Mouse (Mus musculus) stomach, embryonic 16.5 days (tissue): ENCODE data around the gene Sap30bp. TPM values are rescaled to one million over a fixed set of nuclear protein-coding genes. Genes with fewer than 3 reads are reported as not detected.

Source experiments
- ATAC-seq: fragments of 200-750 bp; cut with Nextera tagmentation; 2 replicates; pipeline ENCODE4 v1.8.0; 2017; ENCODE audit warnings: moderate number of reproducible peaks, moderate TSS enrichment; ENCODE audit not compliant: insufficient read depth, low FRiP score
- H3K27ac ChIP-seq: fragments of 300-500 bp; sonication (generic); 2 replicates; pipeline ENCODE4 v1.5.1; 2014; ENCODE audit warnings: low read length
- H3K27me3 ChIP-seq: fragments of 300-500 bp; sonication (generic); 2 replicates; pipeline ENCODE4 v1.6.1; 2014; ENCODE audit warnings: low read length, control low read depth, mixed read lengths; ENCODE audit not compliant: control insufficient read depth, insufficient read depth
- H3K36me3 ChIP-seq: fragments of 300-500 bp; sonication (generic); 2 replicates; pipeline ENCODE4 v1.6.1; 2014; ENCODE audit warnings: low read length; ENCODE audit not compliant: control insufficient read depth, insufficient read depth
- H3K4me1 ChIP-seq: fragments of 300-500 bp; sonication (generic); 2 replicates; pipeline ENCODE4 v1.6.1; 2014; ENCODE audit warnings: low read length, control low read depth, mixed read lengths; ENCODE audit not compliant: control insufficient read depth, insufficient read depth
- H3K4me2 ChIP-seq: fragments of 300-500 bp; sonication (generic); 2 replicates; pipeline ENCODE4 v1.6.1; 2014; ENCODE audit warnings: low read depth, low read length, mixed read lengths
- H3K4me3 ChIP-seq: fragments of 300-500 bp; sonication (generic); replicated peaks from 2 replicates; pipeline ENCODE4 v1.5.1; 2014; ENCODE audit warnings: mild to moderate bottlenecking, low read length
- H3K9ac ChIP-seq: fragments of 300-500 bp; sonication (generic); 2 replicates; pipeline ENCODE4 v1.6.1; 2014; ENCODE audit warnings: low read length
- H3K9me3 ChIP-seq: fragments of 300-500 bp; sonication (generic); replicated peaks from 2 replicates; pipeline ENCODE4 v1.6.1; 2016; ENCODE audit warnings: low read length, control low read depth; ENCODE audit not compliant: control insufficient read depth
- WGBS: fragments of 180-500 bp; shearing (Covaris S2); extraction: QIAGEN DNeasy Blood & Tissue Kit; methylation state at CpG from one replicate; pipeline ENCODE4 v1.1.7; 2014; 5-methylcytosine and 5-hydroxymethylcytosine counted together
- polyA plus RNA-seq: library from polyadenylated mRNA; unstranded; fragments of >200 nt; fragmentation: Nextera tagmentation; extraction: Ambion mirVana; gene quantifications from 2 replicates; pipeline ENCODE4 v1.2.1, GENCODE M21; 2015

The Sap30bp gene
- polyA plus RNA-seq, 1 experiment from 2014 or later: 32.0 TPM

DNA sequence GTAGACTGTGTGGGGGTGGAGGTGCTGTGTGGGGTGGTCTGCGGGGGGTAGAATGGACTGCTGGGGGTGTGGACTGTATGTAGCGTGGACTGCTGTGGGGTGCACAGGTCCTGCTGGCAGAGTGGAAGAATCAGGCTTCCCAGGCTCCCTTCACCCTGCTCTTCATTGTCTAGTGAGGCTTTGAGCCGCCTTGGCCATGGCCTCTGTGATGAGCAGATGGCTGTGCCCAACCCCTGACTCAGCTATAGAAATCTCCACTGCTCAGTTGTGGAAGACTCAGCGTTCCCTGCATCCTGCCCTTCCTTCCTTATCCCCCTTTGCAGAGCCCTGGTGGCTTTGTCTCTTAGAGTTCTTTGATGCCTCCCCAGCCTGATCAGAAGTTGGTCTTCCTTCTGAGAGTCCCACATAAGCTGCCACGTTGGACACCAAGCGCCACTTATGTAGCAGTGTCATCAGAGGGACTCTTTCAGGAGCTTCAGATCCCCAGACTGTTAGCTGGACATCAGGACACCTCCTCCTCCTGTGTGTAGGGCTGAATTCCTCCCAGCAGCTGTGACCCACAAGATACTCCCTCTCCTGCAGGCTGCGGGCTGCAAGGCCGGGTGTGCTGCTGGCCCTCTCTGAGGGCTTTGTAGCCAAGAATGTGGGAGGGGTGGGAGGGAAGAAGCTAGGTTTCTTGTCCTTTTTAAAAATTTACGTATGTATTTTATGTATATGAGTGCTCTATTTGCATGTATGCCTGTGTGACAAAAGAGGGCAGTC is 29.8 kb downstream of the Sap30bp start:
- no peak for ATAC-seq
- Histone ChIP-seq H3K27me3 (no peaks in the 10 kb centered on the region), H3K9ac (no peak overlapping the region; the same call in 1 of the 2 replicates), H3K4me2 (no peak overlapping the region), H3K4me1 (peaks cover 4% of the 10 kb centered on the region; the same call in 1 of the 2 replicates), H3K27ac (no peak overlapping the region), H3K4me3 (no peak overlapping the region), H3K36me3 (peaks cover 38% of the 10 kb centered on the region), H3K9me3 (no peaks in the 10 kb centered on the region)
- 96% methylated on average over 9 of the region's 9 CpGs for WGBS

GRCm38 (mm10) chr11:115964977-115965604 is 32.0 kb downstream of the Sap30bp start:
- ATAC-seq: peak; percentile 45; the same call in 1 of the 2 replicates
- Histone ChIP-seq H3K36me3 (peaks cover 33% of the 10 kb centered on the region), H3K4me1 (peaks cover 14% of the 10 kb centered on the region; the same call in 1 of the 2 replicates), H3K9me3 (no peaks in the 10 kb centered on the region), H3K4me3 (no peak overlapping the region), H3K9ac (no peak overlapping the region), H3K27ac (peak overlapping the region; percentile 24; the same call in 1 of the 2 replicates), H3K27me3 (no peaks in the 10 kb centered on the region), H3K4me2 (no peak overlapping the region)
- 71% methylated on average over 10 of the region's 10 CpGs for whole genome bisulfite sequencing

- WGBS: 55% methylated on average over 5 of the region's 5 CpGs
- H3K27ac ChIP-seq: peak overlapping the region; percentile 88; the same call in 1 of the 2 replicates
- no peak for ATAC-seq
- no peak overlapping the region for H3K9ac ChIP-seq
- no peak overlapping the region for H3K4me3 ChIP-seq
- H3K27me3 ChIP-seq: 0 out of 2 replicates have a peak, but pooled peaks cover 2% of the 10 kb centered on the region
- H3K4me2 ChIP-seq: no peak overlapping the region
- peaks cover 14% of the 10 kb centered on the region for H3K36me3 ChIP-seq
- H3K9me3 ChIP-seq: no peaks in the 10 kb centered on the region
- peaks cover 18% of the 10 kb centered on the region for H3K4me1 ChIP-seq
Observed at GRCm38 (mm10) chr11:115968731-115969405, 35.8 kb downstream of the Sap30bp start.

GRCm38 (mm10) chr11:115970006-115970673 is 37.1 kb downstream of the Sap30bp start:
- Histone ChIP-seq H3K4me2 (0 out of 2 replicates have a peak overlapping the region, but pooled peaks have one; percentile 6), H3K27ac (peak overlapping the region; percentile 88), H3K9me3 (no peaks in the 10 kb centered on the region), H3K4me1 (peaks cover 19% of the 10 kb centered on the region), H3K9ac (peak overlapping the region; percentile 40), H3K36me3 (0 out of 2 replicates have a peak, but pooled peaks cover 2% of the 10 kb centered on the region), H3K27me3 (peaks cover 13% of the 10 kb centered on the region), H3K4me3 (no peak overlapping the region)
- peak; percentile 41; the same call in 1 of the 2 replicates for ATAC-seq
- 35% methylated on average over 15 of the region's 15 CpGs for whole genome bisulfite sequencing

GRCm38 (mm10) chr11:115971016-115971415 is 37.9 kb downstream of the Sap30bp start:
- Histone ChIP-seq H3K4me3 (no peak overlapping the region), H3K36me3 (0 out of 2 replicates have a peak, but pooled peaks cover 2% of the 10 kb centered on the region), H3K9me3 (no peaks in the 10 kb centered on the region), H3K4me1 (peaks cover 19% of the 10 kb centered on the region), H3K4me2 (no peak overlapping the region), H3K27ac (peak overlapping the region; percentile 88; the same call in 1 of the 2 replicates), H3K27me3 (peaks cover 16% of the 10 kb centered on the region), H3K9ac (no peak overlapping the region)
- 68% methylated on average over 6 of the region's 6 CpGs for WGBS
- ATAC-seq: peak; percentile 8; the same call in 1 of the 2 replicates

DNA sequence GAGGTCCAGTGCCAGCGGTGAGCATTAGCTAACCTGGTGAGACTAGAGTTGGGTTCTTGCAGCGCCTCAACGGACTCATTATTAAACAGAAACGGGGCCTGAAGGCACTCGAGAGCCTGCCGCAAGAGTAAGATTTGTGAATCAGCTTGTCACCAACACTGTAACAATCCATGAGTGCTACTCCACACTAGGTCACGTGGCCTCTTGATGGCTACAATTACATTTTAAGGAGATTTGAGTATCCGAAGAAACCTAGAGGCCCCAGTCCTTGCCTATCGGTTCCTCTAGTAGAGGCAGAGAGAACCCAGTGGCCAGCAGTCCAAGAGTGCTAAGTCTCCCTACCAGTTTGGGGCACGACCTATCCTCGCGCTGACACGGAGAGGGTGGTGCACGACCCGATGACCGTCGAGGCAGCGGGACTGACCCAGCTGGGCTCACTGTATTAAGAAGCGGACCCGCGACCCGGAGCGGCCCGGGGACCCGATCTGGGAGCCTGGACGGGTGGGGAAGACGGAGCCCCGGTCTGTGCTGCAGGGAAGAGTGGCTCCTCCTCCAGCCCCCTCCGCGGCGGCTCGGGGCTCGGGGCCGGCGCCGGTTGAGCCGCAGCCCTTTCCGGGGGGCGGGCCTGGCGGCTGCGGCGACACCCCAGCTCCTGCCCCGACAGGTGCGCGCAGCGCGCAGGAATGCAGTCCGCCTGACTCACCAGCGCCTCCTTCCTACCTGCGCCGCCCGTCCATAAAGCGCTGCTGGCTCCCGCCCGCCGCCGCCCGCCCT is 41.4 kb downstream of the Sap30bp start, which contains the start of gene Itgb4:
Itgb4 (plus strand) TSS at position 401 of the 774 bp plus-strand sequence.
- Histone ChIP-seq H3K27ac (peak within 1 kb of the TSS; percentile 77), H3K27me3 (peaks cover 16% of the 10 kb centered on the region), H3K9me3 (no peaks in the 10 kb centered on the region), H3K4me1 (peaks cover 19% of the 10 kb centered on the region), H3K4me2 (peak within 1 kb of the TSS; percentile 71), H3K9ac (peak within 1 kb of the TSS; percentile 77), H3K36me3 (no peaks in the 10 kb centered on the region), H3K4me3 (peak within 1 kb of the TSS; percentile 57)
- peak; percentile 86 for ATAC-seq
- WGBS: 10% methylated on average over 55 of the region's 58 CpGs

- H3K4me2 ChIP-seq: peak overlapping the region; percentile 71
- WGBS: 3% methylated on average over 18 of the region's 18 CpGs
- peaks cover 16% of the 10 kb centered on the region for H3K27me3 ChIP-seq
- H3K27ac ChIP-seq: peak overlapping the region; percentile 65
- H3K9ac ChIP-seq: peak overlapping the region; percentile 77
- H3K9me3 ChIP-seq: no peaks in the 10 kb centered on the region
- H3K4me3 ChIP-seq: peak overlapping the region; percentile 57
- H3K4me1 ChIP-seq: peaks cover 14% of the 10 kb centered on the region
- no peak for ATAC-seq
- H3K36me3 ChIP-seq: no peaks in the 10 kb centered on the region
Observed at GRCm38 (mm10) chr11:115975083-115975420, 42.0 kb downstream of the Sap30bp start.

DNA sequence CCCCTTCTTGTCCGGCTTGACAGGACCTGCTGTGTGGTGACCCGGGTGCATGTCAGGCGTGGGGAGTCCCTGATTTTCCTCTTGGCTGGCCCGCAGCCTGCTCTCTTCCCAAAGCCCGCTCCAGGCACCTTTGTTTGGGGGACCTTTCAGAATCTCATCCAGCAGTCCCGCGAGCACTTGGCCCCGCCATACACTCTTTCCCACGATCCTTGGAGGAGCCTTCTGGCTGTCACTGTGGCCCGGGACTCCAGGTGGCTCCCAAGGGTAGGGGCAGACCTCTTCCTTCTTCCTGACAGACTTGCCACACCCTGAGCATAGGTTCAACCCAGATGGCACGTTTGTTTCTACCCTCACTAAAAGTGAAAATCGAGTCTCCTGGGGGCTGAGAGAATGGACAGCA is 42.5 kb downstream of the Sap30bp start:
- peaks cover 13% of the 10 kb centered on the region for H3K4me1 ChIP-seq
- H3K27ac ChIP-seq: peak overlapping the region; percentile 65
- H3K36me3 ChIP-seq: no peaks in the 10 kb centered on the region
- peaks cover 16% of the 10 kb centered on the region for H3K27me3 ChIP-seq
- WGBS: 26% methylated on average over 12 of the region's 12 CpGs
- no peak for ATAC-seq
- peak overlapping the region; percentile 77 for H3K9ac ChIP-seq
- peak overlapping the region; percentile 71 for H3K4me2 ChIP-seq
- H3K4me3 ChIP-seq: peak overlapping the region; percentile 57
- H3K9me3 ChIP-seq: no peaks in the 10 kb centered on the region
